Mouse (Mus musculus): ENCODE measurements at regions not wholly inside any gene's neighbourhood (a gene's known extent, or its start where the extent isn't known, plus 50 kb on each side); places are given as distances from the start of the nearest gene placed in this dataset.

DNA sequence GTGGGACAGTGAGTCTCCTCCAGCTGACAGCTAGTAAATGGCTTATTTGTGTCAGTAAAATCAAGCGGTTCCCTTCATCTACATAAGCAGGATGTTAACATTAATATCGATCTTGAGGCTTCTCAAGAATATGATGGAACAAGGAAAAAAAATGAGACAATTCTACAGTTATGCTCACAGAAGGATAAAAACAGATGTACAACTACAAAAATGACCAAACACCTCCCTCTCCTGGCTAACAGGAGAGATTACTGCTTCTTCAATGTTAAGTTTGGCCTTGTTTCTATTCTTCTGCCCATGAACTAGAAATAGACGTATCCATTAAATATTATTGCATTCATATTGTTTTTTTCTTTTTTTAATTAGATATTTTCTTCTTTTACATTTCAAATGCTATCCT is 63.2 kb upstream of the Tmpo start:
- TF ChIP-seq POLR2A (IDR thresholded peaks at IDR 0.05; ENCODE audit: borderline replicate concordance, control insufficient read depth, low read depth, low read length) (no peak), CTCF (IDR thresholded peaks at IDR 0.05; ENCODE audit: control insufficient read depth, insufficient read depth, low read length) (no peak)
